Mouse (Mus musculus) natural killer cell, adult 2 months (primary cell): ENCODE data around the gene Gm17361.
"Not testable (repeated sequence)": the region's sequence is repeated elsewhere in the genome, so short reads cannot be mapped to it uniquely, and the experiment has no call there.

Source experiments
- DNase-seq, 2 experiments: peaks; one replicate each; pipeline ENCODE4 v3.0.0; 2022; ENCODE audit warnings: low spot score in 2 of 2

Gene Gm17361

DNA sequence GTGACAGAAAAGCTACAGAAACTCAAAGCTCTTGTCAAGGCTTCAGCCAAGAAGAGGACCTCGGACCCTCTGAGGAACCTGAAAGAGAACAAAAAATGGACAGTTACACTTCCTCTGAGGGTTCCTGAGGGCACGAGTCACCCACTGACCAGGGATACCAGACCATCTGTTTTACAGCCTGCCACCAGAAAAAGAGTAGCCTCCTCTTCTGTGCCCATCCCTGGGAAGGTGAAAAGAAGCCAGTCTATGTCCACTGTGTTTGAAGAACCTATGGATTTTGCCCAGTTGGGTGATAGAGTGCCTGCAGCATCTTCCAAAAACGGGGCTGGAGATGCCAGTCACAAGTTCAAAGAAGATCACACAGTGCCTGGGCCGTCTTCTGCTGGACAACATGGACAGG, at the start of gene Gm17361:
Gene Gm17361 (plus strand): TSS at position 301 of the 400 bp plus-strand sequence.
- DNase-seq = not testable (repeated sequence)
